Mouse (Mus musculus) gastrocnemius, postnatal 14 days (tissue): ENCODE data around the gene Brix1. TPM values are rescaled to one million over a fixed set of nuclear protein-coding genes. Genes with fewer than 3 reads are reported as not detected.

Experiments used
- DNase-seq: peaks from one replicate; pipeline ENCODE4 v3.0.0; 2021; ENCODE audit warnings: mixed read lengths
- intact Hi-C: fragments of 180-260 bp; cut with DNase I; formaldehyde crosslinking; loops from one replicate; pipeline ENCODE4 v1.15.1; 2025; ENCODE audit warnings: low total_unique reads
- total RNA-seq, 2 experiments: library from RNA; stranded (reverse); gene quantifications; 2 replicates each; pipeline ENCODE4 v1.2.3; 2021

Brix1 gene
- total RNA-seq, 2 experiments from 2014 or later = 15.6 to 18.0 TPM

DNA sequence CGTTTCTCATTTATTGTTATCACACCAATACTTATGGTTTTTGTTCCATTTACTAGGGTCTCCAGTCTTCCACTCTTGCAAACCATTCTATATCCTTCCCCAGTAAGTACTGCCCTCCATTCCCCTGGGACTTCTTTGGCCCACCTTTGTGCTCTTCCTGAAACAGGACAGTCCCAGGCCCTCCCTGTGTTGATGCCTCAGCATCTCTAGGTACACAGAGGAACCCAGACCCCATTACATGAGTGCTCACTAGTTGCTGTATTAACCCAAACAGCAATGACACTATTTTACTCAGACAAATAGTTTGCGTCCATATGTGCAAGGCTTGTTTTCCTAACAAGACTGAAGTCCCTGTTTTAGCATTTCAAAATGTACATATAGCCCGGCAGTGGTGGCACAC lies 17.0 kb downstream of the Brix1 start:
- DNase-seq = no peak
- intact Hi-C loops = no loop called here

DNA sequence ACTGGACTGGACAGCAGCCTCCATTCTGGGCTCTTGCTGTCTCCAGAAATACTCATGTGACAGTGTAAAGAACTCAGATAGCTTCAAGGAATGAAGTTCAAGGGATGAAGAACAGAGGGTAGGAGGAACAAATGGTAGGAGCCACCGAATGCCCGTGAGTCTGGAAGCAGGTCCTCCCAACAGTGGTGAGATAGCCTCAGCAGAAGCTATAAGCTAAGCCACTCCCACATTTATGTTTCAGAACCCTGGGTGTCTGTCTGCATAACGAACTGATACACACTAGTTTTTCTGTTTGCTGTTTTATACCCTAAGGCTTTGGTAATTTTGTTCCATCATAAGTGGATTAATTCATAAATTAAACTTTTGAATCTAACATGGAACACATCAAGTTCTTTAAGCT lies 21.1 kb downstream of the Brix1 start:
- DNase-seq = no peak
- intact Hi-C loops = no loop called here

DNA sequence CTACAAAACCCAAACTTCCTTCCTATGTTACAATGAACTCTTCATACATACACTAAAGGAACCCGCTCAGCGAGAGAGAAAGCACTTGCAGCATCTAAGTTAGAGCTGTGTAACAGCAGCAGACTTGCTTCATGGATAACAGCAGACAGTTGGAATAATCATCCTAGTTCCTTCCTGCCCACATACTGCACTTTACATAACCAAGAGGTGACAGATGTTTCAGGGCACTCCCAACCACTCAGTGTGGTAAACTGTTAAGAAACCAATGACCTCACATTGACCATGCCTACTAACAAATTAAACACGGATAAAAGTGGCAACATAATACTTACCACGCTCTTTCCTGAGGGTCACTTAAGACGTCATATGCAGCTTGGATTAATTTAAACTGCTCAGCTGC lies 22.2 kb downstream of the Brix1 start:
- intact Hi-C loops = no loop called here

DNA sequence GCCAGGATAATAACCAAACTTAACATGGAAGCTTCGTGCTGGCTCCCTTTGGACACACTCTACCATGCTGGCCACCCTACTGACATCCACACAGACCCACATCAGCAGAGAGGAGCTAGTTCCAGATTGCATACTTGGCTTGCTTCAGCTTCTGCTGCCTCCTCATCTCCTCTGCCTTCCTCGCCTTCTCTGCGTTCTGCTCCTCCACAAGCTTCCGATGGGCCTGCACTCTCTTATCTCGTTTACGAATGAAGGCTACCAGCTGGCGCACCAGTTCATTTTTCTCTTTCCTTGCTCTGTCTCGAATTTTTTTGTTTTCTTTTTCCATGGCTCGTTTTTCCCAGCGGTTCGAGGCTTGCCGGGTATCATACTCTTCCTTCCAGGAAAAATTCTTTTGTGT lies 24.8 kb downstream of the Brix1 start:
- no peak for DNase-seq
- intact Hi-C loops = no loop called here

More for the DNA sequence above, 22.2 kb downstream of the Brix1 start:
- DNase-seq = no peak

DNA sequence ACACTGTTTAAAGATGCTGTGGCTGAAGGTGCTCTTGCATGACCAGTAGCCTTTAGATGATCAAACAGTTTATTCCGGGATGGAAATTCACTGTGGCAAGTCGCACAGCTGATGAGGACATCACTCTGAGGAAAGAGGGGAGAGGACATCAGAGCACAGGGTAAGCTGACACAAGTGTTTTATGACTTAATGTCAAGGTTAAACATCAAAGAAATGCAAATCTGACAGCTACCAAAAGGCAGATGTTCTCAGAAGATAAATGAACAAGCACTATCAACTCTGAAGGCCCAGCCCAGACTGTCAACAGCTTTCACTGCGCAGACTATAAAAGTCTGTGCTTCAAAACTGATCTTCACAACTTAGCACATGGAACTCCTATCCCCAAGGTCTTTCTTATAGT lies 38.6 kb downstream of the Brix1 start:
- no peak for DNase-seq
- intact Hi-C loops = no loop called here

DNA sequence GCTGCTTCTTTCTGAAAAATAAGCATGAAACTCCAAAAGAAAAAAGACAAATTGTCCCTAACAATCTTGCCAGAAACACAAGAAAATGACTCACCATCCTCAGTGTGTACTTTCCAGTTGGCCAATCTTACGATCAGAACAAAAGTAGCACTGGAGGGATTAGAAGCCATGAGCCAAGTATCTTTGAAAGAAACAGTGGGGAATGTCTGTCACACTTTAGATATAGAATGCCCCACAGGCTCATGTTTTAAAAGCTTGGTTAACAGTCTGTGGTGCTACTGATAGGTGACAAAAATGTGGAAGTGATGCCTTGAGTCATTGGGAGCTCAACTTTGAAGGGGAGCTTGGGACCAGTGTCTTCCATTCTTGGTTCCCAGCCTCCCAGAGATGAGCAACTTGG lies 43.5 kb downstream of the Brix1 start:
- intact Hi-C loops = no loop called here
- no peak for DNase-seq

DNA sequence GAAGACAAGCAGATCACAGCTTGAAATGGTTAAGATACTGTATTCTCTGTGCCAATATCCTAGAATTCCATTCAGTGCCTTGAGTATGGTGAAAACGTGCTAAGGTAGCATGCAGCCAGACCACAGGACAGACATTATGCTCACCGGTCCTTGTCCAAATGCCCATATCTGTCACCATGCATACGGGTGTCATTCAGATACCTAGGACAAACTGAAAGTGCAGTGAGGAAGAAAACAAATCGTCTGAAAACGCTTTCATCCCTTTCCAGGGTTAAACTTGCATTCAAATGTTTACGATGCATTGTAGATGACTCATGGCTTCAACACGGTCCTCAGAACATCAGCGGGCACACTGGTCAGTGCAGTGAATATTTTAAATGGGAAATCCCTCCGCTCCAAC lies 44.3 kb downstream of the Brix1 start:
- intact Hi-C loops = no loop called here

DNA sequence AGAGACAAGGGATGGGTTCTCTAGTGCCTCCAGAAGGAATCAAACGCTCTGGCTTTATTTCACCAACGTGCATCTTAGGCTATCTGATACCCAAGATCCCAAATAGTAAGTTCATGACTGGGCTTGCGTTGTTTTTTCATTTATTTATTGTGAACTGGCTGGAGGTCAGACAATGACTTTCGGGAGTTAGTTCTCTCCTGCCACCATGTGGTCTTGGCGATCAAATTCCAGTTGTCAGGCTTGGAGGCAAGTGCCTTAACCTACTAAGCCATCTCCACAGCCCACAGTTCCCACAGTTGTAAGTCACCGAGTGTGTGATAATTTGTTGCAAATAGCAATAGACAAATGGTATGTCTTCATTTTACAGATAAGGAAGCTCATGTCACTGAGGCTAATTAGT lies 45.8 kb downstream of the Brix1 start:
- no peak for DNase-seq
- intact Hi-C loops = no loop called here

More for the DNA sequence above, 44.3 kb downstream of the Brix1 start:
- DNase-seq = no peak

DNA sequence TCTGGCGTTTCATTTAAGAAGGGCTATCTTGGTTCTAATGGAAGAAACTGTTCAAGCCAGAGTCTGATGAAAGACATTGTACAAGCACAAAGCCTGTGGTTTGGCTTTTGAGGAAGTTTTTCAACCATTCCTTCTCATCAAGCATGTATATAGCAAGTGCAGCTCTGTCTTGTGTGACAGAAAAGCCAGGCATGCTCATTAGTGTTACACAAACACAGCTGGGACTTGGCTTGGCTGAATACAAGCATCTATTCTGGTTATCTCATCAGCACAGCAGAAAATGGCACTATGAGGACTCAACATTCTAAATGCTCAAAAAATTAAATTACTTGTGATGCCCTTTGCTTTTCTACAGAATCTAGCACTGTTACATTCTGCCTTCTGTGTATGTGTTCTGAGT lies 48.9 kb downstream of the Brix1 start:
- no peak for DNase-seq
- intact Hi-C loops = no loop called here

DNA sequence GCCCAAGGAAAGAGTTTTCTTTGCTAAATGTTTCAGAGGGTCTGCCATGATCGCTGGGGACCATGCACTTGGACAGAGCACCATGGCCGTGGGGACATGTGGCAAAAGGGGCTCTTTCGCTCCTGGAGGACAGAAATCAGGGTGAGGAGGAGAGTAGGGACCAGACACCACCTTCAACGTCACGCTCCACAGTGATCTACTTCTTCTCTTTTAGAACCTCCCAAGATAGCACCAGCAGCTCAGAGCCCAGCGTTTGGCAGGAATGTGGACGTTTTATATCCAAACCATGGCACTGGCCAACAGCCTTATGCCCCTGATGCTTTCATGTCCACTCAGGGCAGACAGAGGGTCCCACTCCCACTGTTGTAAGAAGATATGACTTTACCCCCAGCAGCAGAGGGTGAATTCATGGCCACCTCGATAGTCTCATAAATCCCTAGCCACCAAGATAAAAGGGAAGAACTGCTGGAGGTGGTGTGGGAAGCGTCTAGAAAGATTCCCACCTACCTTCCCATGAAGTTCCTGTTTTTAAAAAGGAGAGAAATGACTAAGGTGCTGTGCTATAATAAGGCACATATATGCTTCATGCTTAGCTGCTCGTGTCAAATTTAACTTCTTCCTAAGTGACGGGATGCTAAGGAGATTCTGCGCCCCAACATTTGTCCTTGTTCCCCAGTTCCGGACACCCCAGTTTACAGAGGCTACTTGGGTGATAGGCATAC lies 59.0 kb downstream of the Brix1 start:
- intact Hi-C loops = no loop called here
- DNase-seq = no peak

DNA sequence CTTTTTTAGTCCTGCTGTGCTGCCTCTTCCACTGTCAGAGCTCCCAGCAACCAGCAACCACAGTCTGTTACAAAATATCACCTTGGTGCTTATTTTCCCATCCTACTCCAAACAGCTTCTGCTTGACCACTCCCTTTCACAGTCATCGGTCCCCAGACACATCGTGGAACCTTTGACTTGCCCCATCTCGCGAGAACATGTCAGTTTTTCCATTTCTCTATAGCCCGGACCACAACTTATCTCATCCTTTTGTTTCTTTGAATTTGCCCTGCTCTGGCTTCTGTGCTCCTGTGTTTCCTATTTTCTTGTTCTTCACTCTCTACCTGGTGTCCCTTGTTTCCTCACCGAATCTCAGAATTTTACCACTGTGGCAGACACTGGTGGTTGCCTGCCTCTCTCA lies 59.6 kb downstream of the Brix1 start:
- DNase-seq = no peak
- intact Hi-C loops = no loop called here

Other genes starting within 250 kb of the Brix1 start
- not detected for gene Gm21973, start 160.6 kb downstream of the Brix1 start, total RNA-seq
- gene Agxt2, start 127.4 kb downstream of the Brix1 start, total RNA-seq = not detected
- 10 to 100 TPM; 26.6 to 27.9 TPM for gene Dnajc21, start 15.4 kb downstream of the Brix1 start, total RNA-seq
- gene Rad1, start 71 bp upstream of the Brix1 start, total RNA-seq = 1 to 10 TPM; 5.0 to 5.8 TPM
- gene Ttc23l, start 72.7 kb upstream of the Brix1 start, total RNA-seq = not detected
- 1 to 10 TPM; 4.1 to 4.8 TPM for gene Rai14, start 228.7 kb upstream of the Brix1 start, total RNA-seq